Comparison of ENCODE assay signal across 8 mouse cellular contexts in the genomic region with DNA sequence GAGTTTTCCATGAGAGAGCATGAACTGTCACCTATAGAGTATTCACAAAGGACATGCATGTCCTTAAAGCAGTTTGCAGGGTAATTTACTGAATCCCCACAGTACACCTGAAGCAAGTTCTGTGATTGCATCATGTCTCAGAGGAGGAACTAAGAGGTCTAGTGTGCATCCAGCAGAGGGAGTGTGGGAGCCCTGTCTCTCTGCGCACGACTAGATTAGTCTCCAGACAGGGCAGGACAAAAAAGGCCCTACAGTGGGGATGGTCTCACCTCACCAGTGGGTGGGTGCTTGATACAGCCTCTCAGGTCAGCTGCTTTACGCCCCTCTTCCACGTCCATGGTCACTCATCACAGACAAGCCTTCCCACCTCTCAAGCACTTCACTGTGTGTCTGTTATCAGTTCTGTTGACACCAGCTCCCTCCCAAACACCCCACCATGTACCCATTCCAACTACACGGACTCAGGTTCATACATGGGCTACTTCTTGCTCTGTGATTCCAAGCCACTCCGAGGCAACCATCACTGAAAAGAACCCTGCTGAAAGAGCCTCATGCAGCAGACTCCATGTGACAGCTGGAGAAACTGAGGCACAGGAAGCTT. TPM values are rescaled to one million over a fixed set of nuclear protein-coding genes. Genes with fewer than 3 reads are reported as not detected.
DNase-seq lines count a peak whose midpoint lies in the region; ATAC-seq lines count a peak whose summit lies in the region.

No protein-coding gene starts in this region.

- intact Hi-C loops in heart, postnatal 36 days (cut with DNase I), result no loop called here

- no peak for ATAC-seq in megakaryocyte, adult 5-6 weeks (ENCODE audit: poor library complexity, severe bottlenecking)

- peak; percentile 92 for DNase-seq in heart, adult 11 months
- DNase-seq in heart, postnatal 36 days, result no peak
- peak; percentile 41 for DNase-seq in right cerebral cortex, adult 18-20 months
- no peak for DNase-seq in right cerebral cortex, postnatal 36 days (ENCODE audit: low spot score in 2 of 2)
- peak; percentile 76 for DNase-seq in brain, adult 2 months (ENCODE audit: low read depth, low spot score)
- peak; percentile 32 for DNase-seq in lung, postnatal 14 days
- DNase-seq in thymus, postnatal 10 days (ENCODE audit: low spot score in 2 of 2), result no peak

RNA-seq across cellular contexts. Expression of a gene that starts 25.7 kb away (rescaled TPM):
- total RNA-seq in heart, postnatal 36 days (2021), result 1 to 10 TPM in 1 of 2 experiments, under 1 TPM in 1; 0.41 to 1.5 TPM
- total RNA-seq in megakaryocyte, adult 5-6 weeks (2015), result not detected in 2 replicates
- 0.04 TPM in 1 of 2 replicates, not detected in the other for total RNA-seq in megakaryocyte, adult 5-6 weeks (2017)

RNA-seq across cellular contexts. Expression of a gene that starts 31.6 kb away (rescaled TPM):
- over 10,000 TPM; 17,938 to 18,211 TPM for total RNA-seq in heart, postnatal 36 days (2021)
- not detected in 2 replicates for total RNA-seq in megakaryocyte, adult 5-6 weeks (2015)
- not detected in 2 replicates for total RNA-seq in megakaryocyte, adult 5-6 weeks (2017)

Comparison
In these comparisons a context has a peak if more than half of its experiments do, and no peak if none do; other contexts are left out.
1. DNase-seq: peak in heart, adult 11 months (single experiment), right cerebral cortex, adult 18-20 months (single experiment), brain, adult 2 months (single experiment) and lung, postnatal 14 days (single experiment); none in heart, postnatal 36 days (0 of 2), right cerebral cortex, postnatal 36 days (0 of 2) and thymus, postnatal 10 days (0 of 2).
2. RNA of a gene that starts 31.6 kb away (total RNA-seq): 17,938 to 18,211 TPM in heart, postnatal 36 days; not detected in megakaryocyte, adult 5-6 weeks; every median in the first group is over 1,000 times any median in the second.